Mouse (Mus musculus) layer of hippocampus, postnatal 25 days (tissue): ENCODE results near the gene Tiprl. TPM values are rescaled to one million over a fixed set of nuclear protein-coding genes. Genes with fewer than 3 reads are reported as not detected.

ENCODE experiments used
- DNase-seq, 2 experiments: peaks; one replicate each; pipeline ENCODE4 v3.0.0; 2022; ENCODE audit warnings: mixed read lengths in 2 of 2, low spot score in 1 of 2; ENCODE audit errors: extremely low spot score in 1 of 2
- total RNA-seq, 2 experiments: library from RNA; stranded (reverse); gene quantifications; 2 replicates each; pipeline ENCODE4 v1.2.3; 2021

Gene Tiprl
- 10 to 100 TPM; 62.1 to 65.4 TPM for total RNA-seq

DNA sequence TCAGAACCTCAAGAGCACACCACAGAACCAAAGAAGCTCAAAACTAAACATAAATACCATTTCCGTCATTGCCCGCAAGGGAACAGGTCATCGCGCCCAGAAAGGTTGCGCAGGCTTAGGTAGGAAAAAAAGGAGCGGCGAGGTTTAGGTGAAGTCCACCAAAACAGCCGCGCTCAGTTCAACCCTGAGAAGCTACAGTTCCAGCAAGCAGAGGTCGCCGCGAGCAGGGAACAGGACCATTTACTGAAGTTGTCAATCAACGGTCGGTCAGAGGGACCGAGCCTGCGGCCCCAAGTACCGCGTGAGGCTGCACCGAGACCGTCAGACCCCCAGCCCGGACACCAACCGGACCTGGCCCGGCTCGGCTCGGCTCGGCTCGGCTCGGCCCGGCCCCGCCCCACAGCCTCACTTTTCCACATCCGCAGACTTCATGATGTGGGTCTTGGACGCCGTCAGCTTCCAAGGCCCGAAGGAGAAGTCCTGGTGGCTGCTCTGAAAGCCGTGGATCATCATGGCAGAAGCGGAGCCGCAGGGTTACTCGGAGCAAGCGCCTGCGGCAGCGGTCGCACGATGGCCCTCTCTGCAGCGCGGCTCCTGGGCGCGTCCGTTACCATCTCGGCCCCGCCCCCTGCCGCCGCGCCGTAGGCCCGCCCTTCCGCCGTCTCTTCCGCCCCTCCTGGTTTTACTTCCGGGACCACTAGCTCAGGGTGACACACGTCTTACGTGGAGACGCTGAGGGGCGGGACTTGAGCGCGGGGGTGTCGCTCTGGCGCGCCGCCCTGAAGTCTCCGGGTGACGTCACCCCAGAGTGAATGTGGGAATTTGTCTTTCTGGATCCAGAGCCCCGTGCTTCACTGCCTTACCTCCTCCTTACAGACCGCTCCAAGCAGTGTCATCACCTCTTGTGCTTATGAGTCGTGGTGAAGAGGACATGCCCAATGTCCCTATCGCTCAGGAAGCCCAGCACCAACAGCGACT is at the start of gene Tiprl:
Gene Tiprl, minus strand, starts transcription at position 676 of the 978 bp plus-strand sequence.
- DNase-seq: peak; percentile 97

DNA sequence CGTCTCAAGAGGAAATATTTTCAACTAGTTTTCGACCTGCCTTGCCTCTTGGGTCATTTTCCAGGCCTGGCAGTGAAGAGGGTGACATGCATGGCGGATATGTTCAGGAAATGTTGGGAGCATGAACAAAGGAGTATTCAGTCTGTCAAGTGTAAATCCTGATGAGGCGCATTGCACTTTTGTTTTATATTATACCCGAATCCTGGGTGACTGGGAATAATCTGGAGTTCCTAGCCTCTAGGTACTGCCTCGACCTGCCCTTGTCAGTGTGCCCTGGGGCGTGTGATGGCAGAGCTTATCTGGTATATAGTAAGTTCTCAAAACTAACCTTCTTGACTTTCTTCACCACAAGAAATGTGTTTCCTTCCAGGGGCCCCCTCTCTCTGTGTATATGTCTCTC is 47.3 kb upstream of the Tiprl start:
- no peak for DNase-seq

DNA sequence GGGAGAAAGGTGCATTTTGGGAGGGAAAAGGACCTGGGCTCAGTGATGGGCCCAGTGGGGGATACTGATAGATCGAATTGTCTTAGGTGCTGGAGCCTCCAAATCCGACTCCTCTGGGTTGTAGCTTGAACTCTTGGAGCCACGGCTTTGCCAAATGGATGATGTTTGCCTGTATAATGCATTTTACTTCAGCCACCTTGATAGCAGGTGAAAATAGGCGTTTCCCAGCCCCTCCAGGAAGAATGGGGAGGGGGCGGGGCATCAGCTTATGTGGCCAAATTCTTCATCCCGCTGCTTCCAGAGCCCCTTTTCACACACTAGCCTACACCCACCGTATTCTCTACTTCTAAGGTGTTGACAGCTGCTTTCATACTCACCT is 46.2 kb upstream of the Tiprl start:
- no peak for DNase-seq

DNA sequence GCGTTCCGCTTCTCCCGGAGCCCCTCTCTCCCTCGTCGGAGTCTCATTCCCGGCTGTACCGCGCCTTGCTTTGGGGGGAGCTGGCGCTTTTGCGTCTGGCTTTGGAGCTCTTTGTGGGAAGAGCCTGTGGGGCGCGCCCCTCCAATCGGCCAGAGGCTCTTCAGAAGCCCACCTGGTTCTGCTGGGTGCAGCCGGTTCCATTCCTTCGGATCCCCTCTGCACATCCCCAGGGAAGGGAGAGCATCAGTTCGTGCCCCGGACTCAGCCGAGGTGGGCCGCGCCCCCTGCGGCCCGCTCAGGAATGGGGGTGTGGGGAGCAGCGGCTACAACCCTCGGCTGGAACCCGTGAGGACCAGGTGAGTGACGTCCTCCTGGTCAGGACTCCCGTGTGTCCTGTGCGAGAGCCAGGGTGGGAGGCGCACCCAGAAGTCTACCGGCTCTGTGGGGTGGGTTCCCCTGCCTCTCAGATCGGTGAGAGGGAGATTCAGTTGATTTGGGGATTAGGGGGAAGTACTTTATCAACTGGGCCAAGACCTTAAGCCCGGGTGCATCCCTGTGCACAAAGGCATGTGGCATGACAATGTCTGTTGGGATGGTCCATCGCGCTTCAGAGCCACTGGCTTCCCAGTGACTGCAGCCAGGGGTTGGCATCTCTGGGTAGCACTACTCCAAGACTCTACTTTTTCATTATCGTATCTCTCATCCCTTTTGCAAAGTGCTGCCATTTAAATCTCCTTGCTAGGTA is 45.6 kb upstream of the Tiprl start:
- no peak for DNase-seq

DNA sequence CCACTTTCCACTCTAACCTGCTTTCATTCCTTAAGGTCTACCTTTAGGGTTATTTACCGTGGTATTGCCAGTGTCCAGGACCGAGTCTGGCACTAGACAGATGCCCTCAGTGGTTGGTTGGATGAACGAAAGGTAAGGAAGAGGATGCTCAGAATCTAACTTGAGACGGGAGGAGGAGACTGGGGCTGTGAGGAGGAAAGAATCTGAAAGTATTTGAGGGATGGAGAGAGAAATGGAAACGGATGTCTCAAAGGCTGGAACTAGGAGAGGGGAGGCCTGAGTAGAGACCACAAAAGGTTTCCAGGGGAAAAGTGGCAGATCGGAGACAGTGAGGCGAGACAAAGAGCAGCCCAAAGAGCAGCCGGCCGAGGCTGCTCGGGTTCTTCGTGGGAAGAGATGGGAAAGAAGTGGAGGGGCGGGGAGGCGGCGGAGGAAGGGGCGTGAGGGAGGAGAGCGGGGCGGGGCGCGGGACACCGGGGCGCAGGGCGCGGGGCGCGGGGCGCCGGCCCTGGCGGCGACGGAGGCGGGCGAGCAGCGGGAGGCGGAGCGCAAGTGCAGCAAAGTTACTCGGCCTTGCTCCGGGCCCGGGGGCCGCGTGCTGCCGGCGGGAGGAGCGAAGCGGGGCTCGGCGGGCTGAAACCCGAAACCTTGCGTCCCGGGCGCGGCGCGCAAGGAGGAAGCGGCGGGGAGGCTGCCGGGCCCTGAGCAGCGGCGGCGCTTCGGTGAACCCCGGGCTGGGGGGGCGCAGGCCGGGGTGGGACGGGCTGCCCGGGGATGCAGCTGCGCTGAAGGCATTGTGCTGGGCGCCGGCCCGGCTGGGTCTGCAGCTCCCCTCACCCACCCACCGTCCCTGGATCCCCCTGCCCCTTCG is 44.8 kb upstream of the Tiprl start:
- DNase-seq: peak; percentile 39 to 41

DNA sequence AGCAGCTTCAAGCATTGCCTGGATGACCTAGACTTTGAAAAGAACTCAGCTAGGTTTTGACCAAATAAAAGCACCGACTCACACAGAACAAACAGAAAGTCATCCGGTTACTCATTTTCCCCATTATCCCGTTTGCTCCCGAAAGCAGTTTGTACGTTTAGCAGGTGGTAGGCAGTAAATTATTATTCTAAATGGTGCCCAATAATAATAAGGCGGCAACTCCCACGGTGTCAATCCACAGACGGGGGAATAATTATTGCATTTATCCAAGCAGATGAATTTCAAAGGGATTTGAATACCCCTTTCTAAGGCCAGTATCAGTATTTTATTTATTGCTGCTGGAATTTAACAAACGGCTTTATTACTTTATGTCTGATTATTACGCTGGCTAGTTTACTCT is 43.9 kb upstream of the Tiprl start:
- no peak for DNase-seq

DNA sequence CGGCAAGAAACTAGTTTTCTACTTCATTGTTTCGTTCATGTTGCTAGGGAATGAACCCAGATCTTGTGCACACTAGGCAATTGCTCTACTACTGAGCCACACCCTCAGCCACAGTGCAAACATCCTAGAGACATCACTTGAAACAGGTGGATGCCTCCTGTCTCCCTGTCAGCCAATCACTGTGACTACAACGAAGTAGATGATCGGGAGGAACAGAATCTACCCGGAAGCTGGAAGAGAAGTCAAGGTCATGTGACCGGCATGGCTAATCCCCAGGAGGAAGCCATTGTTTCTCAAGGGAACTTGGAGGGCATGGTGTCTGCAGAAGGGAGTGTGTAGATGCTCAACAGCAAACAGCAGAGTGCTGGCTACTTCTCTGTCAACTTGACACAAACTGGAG is 38.1 kb upstream of the Tiprl start:
- no peak for DNase-seq

DNA sequence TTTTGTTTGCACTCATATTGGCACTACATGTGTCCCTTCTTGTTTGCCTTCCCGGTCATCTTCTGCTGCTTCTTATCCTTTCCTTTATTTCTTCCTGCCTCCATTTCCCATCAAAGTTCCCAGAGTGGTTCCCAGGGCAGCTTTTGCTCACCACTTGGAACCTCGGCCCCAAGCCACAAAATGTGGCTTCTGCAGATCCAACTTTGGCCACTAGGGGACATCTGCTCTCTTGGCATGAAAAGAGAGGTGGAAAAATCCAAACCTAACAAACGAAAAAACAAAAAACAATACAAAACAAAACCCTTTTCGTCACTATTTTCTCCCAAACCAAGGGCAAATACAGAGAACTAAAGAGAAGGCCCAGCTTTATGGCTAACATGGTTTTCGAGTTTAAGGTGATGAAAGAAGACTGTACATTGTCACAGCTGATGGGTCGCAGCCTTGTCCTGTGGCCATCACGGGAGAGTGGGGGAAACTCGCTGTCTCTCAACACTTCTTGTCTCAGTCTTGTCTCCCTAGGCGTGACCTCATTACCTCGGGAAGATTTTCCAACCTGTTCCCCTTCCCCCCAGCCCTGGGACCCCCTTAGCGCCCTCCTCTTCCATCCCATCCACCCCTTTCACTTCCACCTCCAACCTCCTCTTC is 15.4 kb upstream of the Tiprl start:
- peak; percentile 36 to 70 for DNase-seq

DNA sequence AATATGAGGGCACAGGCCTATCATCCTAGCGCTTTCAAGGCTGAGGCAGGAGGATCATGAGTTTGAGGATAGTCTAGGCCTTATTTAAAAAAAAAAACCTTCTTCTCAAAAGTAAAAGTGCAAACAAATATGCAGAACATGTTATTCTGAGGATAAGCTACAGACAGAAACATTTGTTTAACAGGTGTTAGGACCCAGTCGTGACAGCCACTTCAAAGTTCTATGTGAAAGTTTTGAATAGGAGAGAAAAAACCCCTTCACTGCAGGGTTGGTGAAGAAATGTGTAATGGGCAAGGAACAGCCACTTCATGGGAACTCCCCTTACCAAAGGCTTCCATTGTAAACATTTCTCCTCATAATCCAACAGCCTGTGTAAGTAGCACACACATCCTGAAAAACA is 13.8 kb upstream of the Tiprl start:
- no peak for DNase-seq

DNA sequence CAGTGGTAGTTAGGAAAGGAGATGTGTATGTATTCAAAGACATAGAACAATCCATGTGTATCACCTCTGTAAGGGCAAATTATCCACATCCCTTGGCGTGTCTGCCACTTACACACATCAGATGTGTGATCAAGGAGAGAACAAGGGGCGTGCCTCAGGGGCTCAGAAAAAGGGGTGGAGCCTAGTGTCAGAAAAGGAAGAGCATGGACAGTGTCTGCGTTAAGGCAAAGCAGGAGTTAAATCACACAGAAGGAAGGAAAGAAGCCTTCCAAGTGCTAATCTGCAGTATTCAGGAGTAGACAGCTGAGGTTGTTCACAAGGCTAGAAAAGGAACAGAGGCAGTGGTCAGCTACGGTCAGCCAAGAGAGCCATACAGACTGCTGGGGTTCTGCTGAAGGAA is 12.0 kb upstream of the Tiprl start:
- no peak for DNase-seq

DNA sequence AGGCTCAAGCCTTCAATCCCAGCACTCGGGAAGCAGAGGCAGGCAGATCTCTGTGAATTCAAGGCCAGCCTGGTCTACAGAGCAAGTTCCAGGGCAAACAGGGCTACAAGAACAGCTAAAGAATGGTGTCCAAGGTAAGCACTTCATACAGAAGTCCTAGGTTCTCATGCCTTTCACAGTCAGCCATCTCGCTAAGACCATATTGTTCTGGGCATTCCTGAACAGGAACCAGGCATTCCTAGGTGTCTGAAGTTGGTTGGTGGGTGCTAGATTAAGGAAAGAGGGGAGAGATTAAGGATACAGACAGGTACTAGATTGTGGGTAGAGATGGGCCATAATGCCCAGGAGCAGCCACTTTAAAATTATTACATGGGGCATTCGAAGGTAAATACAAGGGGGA is 11.0 kb upstream of the Tiprl start:
- DNase-seq: no peak

DNA sequence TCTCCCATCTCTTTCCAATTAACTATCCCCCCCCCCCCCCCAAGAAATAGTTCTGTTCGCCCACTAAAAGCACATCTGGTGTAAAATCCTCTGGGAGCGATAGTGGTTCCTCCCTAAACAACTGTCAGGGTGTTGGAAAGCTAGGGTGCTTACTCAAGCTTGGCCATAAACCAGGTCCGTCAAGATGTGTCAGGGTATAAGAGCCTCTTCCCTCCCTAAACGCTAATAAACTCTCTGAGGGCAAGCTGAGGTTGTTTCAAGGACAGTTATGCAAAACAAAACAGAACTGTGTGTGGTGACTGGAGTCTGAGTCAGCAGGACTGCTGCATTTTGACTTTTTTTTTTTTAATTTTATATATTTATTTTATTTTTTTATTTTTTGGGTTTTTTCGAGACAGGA is 10.3 kb upstream of the Tiprl start:
- no peak for DNase-seq

DNA sequence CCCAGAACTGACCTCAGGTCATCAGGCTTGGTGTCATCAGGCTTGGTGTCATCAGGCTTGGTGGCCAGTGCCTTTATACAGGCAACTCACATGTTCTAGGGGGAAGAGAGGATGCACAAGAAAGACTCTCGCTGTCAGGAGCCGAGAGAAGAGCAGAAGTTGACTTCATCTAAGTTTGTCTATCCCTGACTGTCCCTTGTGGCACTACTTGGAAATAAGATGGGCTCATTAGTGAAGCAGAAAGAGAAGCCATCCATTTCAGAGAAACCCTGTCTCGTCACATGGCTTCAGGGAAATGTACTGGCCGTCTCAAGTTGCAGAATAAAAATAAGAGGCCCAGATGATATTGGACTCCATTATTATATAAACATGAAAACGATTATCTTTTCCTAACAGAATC is 9.8 kb upstream of the Tiprl start:
- DNase-seq: no peak

DNA sequence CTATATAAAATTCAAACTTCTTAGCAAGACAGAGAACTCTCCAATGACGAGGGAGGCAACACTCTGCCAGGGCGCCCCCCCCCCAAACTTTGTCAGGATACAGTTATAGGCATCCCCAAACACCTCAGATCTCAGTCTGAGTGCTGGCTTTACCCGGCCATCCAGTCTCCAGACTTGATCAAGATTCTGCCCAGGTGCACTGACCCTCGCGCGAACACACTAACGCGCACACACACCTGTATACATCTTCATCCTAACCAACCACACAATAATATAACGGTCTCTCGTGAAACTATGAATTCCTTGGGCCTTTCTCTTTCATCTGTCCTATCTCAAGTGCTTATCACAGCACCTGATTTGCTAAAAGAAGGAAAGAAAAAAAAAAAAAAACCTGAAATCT is 950 bp downstream of the Tiprl start:
- no peak for DNase-seq

DNA sequence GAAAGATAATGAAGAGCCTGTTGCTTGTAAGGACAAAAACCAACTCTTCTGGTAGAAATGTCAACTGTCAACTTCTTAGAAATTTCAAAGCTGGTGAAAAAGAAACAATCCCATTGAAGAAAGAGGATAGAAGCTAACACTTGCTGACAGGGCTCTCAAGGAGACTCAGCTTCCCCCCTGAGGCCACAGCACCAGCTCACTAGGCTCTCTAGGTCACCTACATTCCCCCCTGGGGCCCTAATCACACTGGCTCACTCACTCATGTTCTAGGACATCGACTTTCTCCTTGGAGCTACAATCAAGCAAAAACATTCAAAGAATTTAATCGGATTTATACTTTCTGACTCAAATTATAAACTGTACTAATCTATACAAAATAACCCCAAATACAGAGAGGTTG is 3.0 kb downstream of the Tiprl start:
- no peak for DNase-seq

DNA sequence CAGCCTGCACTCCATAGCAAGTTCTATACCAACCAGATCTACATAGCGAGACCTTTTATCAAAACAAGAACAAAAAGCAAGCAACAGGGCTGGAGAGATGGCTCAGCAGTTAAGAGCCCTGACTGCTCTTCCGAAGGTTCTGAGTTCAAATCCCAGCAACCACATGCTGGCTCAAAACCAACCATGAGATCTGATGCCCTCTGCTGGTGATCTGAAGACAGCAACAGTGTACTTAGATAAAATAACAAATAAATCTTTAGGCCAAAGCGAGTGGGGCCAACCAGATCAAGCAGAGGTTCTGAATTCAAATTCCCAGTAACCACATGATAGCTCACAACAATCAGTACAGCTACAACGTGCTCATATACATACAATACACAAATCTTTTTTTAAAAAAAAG is 6.1 kb downstream of the Tiprl start:
- no peak for DNase-seq

DNA sequence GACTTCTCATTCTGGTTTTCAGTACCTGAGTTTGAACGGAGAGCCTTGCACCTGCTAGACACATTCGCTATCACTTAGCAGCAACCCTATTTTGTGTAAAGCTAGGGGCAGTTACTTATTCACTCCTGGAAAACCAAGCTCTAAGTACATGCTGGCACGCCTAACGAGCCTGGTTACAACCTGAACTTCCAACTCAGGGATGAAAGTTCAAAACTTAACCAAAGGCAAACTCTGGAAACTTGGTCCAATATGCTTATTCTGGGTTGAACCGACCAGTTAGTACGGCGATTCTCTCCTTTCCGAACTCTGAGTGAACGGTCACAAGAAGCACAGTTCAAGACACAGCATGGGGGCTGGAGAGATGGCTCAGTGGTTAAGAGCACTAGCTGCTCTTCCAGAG is 7.2 kb downstream of the Tiprl start:
- no peak for DNase-seq

DNA sequence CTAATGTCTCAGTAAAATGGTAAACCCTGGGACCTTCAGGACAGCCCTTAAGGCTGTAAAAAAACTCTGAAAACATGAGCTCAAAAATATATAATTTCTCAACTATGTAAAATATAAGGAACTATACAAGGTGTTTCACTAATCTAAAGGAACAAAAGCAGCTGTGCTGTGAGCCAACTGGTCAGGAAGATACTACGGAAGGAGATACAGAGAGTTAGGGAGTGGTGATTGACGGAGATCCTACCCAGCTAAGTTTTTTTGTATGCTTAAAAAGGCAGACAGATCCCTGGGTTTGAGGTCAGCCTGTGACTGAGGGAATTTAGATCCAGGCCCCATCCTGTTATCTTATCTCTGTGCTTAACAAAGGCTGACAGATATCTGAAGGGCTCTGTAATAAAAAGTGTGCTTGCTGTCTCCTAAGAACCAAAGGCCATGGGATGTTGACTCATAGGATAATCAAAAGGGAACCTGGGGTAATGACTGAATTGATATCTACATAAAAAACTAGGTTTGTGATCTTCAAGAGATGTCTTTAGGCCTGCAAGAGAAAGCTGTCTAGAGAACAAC is 19.7 kb downstream of the Tiprl start:
- DNase-seq: no peak

DNA sequence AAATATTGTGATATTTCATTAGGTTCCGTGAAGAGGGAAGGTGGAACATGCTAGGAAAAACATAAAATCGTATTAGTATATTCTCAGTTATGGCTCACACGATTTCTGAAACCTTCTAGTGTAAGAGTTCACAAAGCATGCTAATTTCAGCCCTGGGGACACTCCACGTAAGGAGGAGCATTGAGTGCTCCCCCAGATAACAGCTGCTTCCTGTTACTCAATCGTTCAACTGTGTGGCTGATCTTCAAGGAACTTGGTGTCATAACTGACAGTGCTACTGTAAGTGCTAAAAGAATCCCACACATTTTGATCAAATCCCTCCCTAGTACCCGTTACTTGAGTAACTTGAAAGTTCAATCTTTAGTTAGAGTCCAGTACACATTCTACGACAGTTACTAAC is 21.0 kb downstream of the Tiprl start:
- no peak for DNase-seq

DNA sequence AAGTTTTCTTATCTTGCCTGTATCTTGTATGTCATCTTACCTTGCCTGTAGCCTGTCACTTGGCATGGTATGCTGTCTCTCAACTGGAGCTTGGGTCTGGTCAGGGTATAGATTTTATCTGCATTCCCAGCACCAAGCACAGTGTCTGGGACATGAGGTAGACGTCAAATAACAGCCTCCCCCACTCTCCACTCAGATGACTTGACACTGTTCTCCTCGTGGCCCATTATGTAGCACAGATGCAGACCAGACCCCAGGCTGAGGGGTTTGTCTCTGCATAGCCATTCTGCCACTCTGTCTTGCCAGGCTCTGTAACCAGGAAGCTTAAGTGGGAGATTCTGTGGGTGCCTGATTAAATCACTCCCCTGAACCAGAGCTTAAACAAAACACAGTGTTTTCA is 31.2 kb downstream of the Tiprl start:
- no peak for DNase-seq
